Comparison of ENCODE assay signal across 8 mouse cellular contexts in the genomic region with DNA sequence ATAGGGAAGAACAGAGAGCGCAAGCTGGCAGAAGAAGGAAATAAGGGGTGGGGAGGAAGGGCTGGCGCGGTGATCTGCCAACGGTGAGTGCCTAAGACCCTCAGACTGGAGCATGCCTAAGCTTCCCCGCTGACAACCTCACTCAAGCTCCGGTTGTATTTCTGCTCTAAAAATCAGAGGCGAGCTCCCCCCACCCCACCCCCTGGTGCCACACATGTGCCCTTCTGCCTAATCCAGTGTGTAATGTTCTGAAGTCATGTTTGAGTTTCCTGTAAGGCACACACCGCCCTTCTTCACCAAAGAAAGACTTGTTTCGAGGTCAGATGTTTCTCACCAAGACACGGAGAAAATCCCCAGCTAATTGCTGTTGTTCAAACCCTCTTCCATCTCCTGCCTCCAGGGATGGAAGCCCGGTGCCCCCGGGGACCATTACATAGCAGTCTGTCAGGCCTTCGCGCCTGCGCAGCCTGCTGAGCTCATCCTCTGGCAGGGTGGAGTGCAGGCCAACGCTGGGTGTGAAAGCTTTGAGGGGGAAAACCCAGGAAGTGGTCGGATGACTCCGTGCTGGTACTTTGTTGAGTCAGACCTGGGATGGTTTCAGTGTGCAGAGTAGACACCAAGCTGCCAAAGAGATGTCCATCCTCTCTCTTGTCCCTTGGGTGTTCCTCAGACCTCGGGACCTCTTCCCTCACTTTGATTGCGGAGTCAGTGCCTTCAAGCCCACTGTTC.
DNase-seq lines count a peak whose midpoint lies in the region; ATAC-seq lines count a peak whose summit lies in the region.

No protein-coding gene starts in this region.

- H3K27me3 ChIP-seq in midbrain, embryonic 10.5 days (ENCODE audit: low read depth, poor library complexity, severe bottlenecking): no peaks in the 10 kb centered on the region
- H3K27me3 ChIP-seq in midbrain, embryonic 14.5 days (ENCODE audit: control insufficient read depth, insufficient read depth, low read length): no peaks in the 10 kb centered on the region
- peaks cover 14% of the 10 kb centered on the region; the same call in 1 of the 2 replicates for H3K27me3 ChIP-seq in embryonic facial prominence, embryonic 10.5 days (replicated peaks; ENCODE audit: low read depth, poor library complexity, severe bottlenecking)

- H3K9me3 ChIP-seq in midbrain, embryonic 10.5 days (replicated peaks): no peaks in the 10 kb centered on the region
- H3K9me3 ChIP-seq in midbrain, embryonic 14.5 days (ENCODE audit: control insufficient read depth, low read length): no peaks in the 10 kb centered on the region
- no peaks in the 10 kb centered on the region for H3K9me3 ChIP-seq in embryonic facial prominence, embryonic 10.5 days

- no peak overlapping the region for H3K4me2 ChIP-seq in midbrain, embryonic 14.5 days (ENCODE audit: low read length)

- no peak for DNase-seq in midbrain, embryonic 10.5 days (ENCODE audit: low spot score)
- DNase-seq in midbrain, embryonic 14.5 days: no peak
- DNase-seq in embryonic facial prominence, embryonic 10.5 days (ENCODE audit: low spot score): peak; percentile 23
- DNase-seq in heart, postnatal 14 days: peak; percentile 56 to 69
- DNase-seq in thymus, postnatal 14 days: peak; percentile 87
- no peak for DNase-seq in cerebellum, postnatal 36 days
- no peak for DNase-seq in layer of hippocampus, adult 9-10 months (ENCODE audit: low spot score)

- H3K4me3 ChIP-seq in midbrain, embryonic 10.5 days: no peak overlapping the region
- no peak overlapping the region for H3K4me3 ChIP-seq in midbrain, embryonic 14.5 days (replicated peaks; ENCODE audit: low read depth, low read length)
- H3K4me3 ChIP-seq in embryonic facial prominence, embryonic 10.5 days: no peak overlapping the region

- H3K4me1 ChIP-seq in midbrain, embryonic 10.5 days: peaks cover 14% of the 10 kb centered on the region
- H3K4me1 ChIP-seq in midbrain, embryonic 14.5 days (ENCODE audit: control insufficient read depth, insufficient read depth, low read length): no peaks in the 10 kb centered on the region; the same call in 1 of the 2 replicates
- H3K4me1 ChIP-seq in embryonic facial prominence, embryonic 10.5 days: peaks cover 22% of the 10 kb centered on the region

- WGBS in midbrain, embryonic 10.5 days: 80% methylated on average over 20 of the region's 20 CpGs
- 77% methylated on average over 20 of the region's 20 CpGs for WGBS in midbrain, embryonic 14.5 days
- WGBS in embryonic facial prominence, embryonic 10.5 days: 68% methylated on average over 20 of the region's 20 CpGs

- ATAC-seq in midbrain, embryonic 14.5 days (ENCODE audit: low FRiP score, low TSS enrichment): no peak
- peak; percentile 73 for ATAC-seq in megakaryocyte, adult 5-6 weeks (ENCODE audit: poor library complexity, severe bottlenecking)

- no peak overlapping the region for H3K9ac ChIP-seq in midbrain, embryonic 14.5 days (replicated peaks; ENCODE audit: low read length)

- intact Hi-C loops in heart, postnatal 14 days (cut with DNase I): no loop called here

- no peaks in the 10 kb centered on the region for H3K36me3 ChIP-seq in midbrain, embryonic 10.5 days
- H3K36me3 ChIP-seq in midbrain, embryonic 14.5 days (ENCODE audit: control insufficient read depth, insufficient read depth, low read length): no peaks in the 10 kb centered on the region
- H3K36me3 ChIP-seq in embryonic facial prominence, embryonic 10.5 days (replicated peaks): no peaks in the 10 kb centered on the region

- peak overlapping the region; percentile 52; the same call in 1 of the 2 replicates for H3K27ac ChIP-seq in midbrain, embryonic 10.5 days (replicated peaks)
- H3K27ac ChIP-seq in midbrain, embryonic 14.5 days (replicated peaks; ENCODE audit: low read depth, low read length): no peak overlapping the region
- peak overlapping the region; percentile 14 for H3K27ac ChIP-seq in embryonic facial prominence, embryonic 10.5 days (replicated peaks)

Comparison
In these comparisons a context has a peak if more than half of its experiments do, and no peak if none do; other contexts are left out.
1. DNase-seq: peak in embryonic facial prominence, embryonic 10.5 days (single experiment), heart, postnatal 14 days (2 of 2) and thymus, postnatal 14 days (single experiment); none in midbrain, embryonic 10.5 days (single experiment), midbrain, embryonic 14.5 days (single experiment), cerebellum, postnatal 36 days (0 of 2) and layer of hippocampus, adult 9-10 months (single experiment).